Mouse (Mus musculus) kidney, postnatal 0 days (tissue): ENCODE data around the gene Zfpm1. TPM values are rescaled to one million over a fixed set of nuclear protein-coding genes. Genes with fewer than 3 reads are reported as not detected.

Source experiments
- ATAC-seq: fragments of 200-750 bp; cut with Nextera tagmentation; replicated peaks from 2 replicates; pipeline ENCODE4 v1.8.0; 2017; ENCODE audit warnings: low read depth, moderate number of reproducible peaks, moderate TSS enrichment, moderate library complexity; ENCODE audit not compliant: low FRiP score
- DNase-seq: peaks from one replicate; pipeline ENCODE4 v3.0.0-alpha.2; 2016; ENCODE audit warnings: low spot score
- H3K27ac ChIP-seq: fragments of 300-500 bp; sonication (generic); 2 replicates; pipeline ENCODE4 v1.5.1; 2014; ENCODE audit warnings: mild to moderate bottlenecking
- H3K27me3 ChIP-seq: fragments of 300-500 bp; sonication (generic); 2 replicates; pipeline ENCODE4 v1.6.1; 2014; ENCODE audit warnings: low read length, mixed read lengths; ENCODE audit not compliant: insufficient read depth
- H3K36me3 ChIP-seq: fragments of 300-500 bp; sonication (generic); 2 replicates; pipeline ENCODE4 v1.6.1; 2014; ENCODE audit warnings: low read length, mixed read lengths; ENCODE audit not compliant: insufficient read depth
- H3K4me1 ChIP-seq: fragments of 300-500 bp; sonication (generic); replicated peaks from 2 replicates; pipeline ENCODE4 v1.6.1; 2014; ENCODE audit warnings: antibody characterized with exemption, low read length, mixed read lengths; ENCODE audit not compliant: insufficient read depth
- H3K4me2 ChIP-seq: fragments of 300-500 bp; sonication (generic); 2 replicates; pipeline ENCODE4 v1.6.1; 2014; ENCODE audit warnings: mild to moderate bottlenecking, low read length, moderate library complexity, mixed read lengths
- H3K4me3 ChIP-seq: fragments of 300-500 bp; sonication (generic); replicated peaks from 2 replicates; pipeline ENCODE4 v1.5.1; 2014; ENCODE audit warnings: low read depth, low read length
- H3K9ac ChIP-seq: fragments of 300-500 bp; sonication (generic); 2 replicates; pipeline ENCODE4 v1.6.1; 2014; ENCODE audit warnings: low read depth, low read length
- H3K9me3 ChIP-seq: fragments of 300-500 bp; sonication (generic); replicated peaks from 2 replicates; pipeline ENCODE4 v1.6.1; 2016; ENCODE audit warnings: low read length, inconsistent platforms, mixed read lengths
- CTCF ChIP-seq: IDR thresholded peaks from 2 replicates; pipeline ENCODE4 v1.5.1; 2016; ENCODE audit warnings: antibody characterized with exemption, low read depth, mild to moderate bottlenecking, moderate library complexity
- WGBS: fragments of 180-500 bp; shearing (Covaris S2); extraction: QIAGEN DNeasy Blood & Tissue Kit; methylation state at CpG from one replicate; pipeline ENCODE4 v1.1.7; 2014; 5-methylcytosine and 5-hydroxymethylcytosine counted together
- polyA plus RNA-seq: library from polyadenylated mRNA; unstranded; fragments of >200 nt; fragmentation: Nextera tagmentation; extraction: Ambion mirVana; gene quantifications from 2 replicates; pipeline ENCODE4 v1.2.1, GENCODE M21; 2015

The Zfpm1 gene
- polyA plus RNA-seq, result 1.4 and 2.3 TPM in 2 replicates

DNA sequence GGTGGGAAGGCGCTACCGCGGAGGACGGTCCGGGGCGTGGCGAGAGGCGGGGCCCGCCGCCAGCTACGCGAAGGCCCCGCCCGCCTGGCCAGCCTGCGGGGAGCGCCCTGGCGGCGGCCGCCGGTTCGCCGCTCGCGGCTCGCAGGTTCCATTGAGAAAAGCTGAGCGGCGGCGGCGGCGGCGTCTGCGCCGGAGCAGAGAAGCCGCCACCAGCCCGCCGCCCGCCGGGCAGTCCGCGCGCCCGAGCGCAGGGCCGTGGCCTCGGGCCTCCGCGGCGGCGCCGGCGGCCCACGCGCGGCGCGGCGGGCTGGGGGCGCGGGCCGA, at the start of gene Zfpm1:
Zfpm1 (plus strand) TSS at position 107 of the 324 bp plus-strand sequence.
- DNase-seq, result no peak
- WGBS, result 0% methylated on average over 25 of the region's 60 CpGs
- H3K27ac ChIP-seq, result peak within 1 kb of the TSS; percentile 78

GRCm38 (mm10) chr8:122234055-122234454, 47.9 kb upstream of the Zfpm1 start:
- Histone ChIP-seq H3K4me2 (no peak overlapping the region), H3K4me3 (no peak overlapping the region), H3K27ac (no peak overlapping the region), H3K4me1 (peaks cover 12% of the 10 kb centered on the region; the same call in 1 of the 2 replicates), H3K27me3 (peaks cover 13% of the 10 kb centered on the region), H3K36me3 (no peaks in the 10 kb centered on the region), H3K9me3 (no peaks in the 10 kb centered on the region), H3K9ac (no peak overlapping the region)
- ATAC-seq (peak; percentile 51), DNase-seq (peak; percentile 57)
- peak; percentile 55 for TF ChIP-seq CTCF
- WGBS, result 28% methylated on average over 11 of the region's 11 CpGs

More for the DNA sequence above, at the start of gene Zfpm1:
- Histone ChIP-seq H3K4me2 (peak within 1 kb of the TSS; percentile 98), H3K9me3 (no peaks in the 10 kb centered on the region), H3K27me3 (no peaks in the 10 kb centered on the region), H3K36me3 (no peaks in the 10 kb centered on the region), H3K4me1 (peaks cover 15% of the 10 kb centered on the region), H3K4me3 (peak within 1 kb of the TSS; percentile 84), H3K9ac (peak within 1 kb of the TSS; percentile 75)
- no peak for ATAC-seq
- TF ChIP-seq CTCF, result no peak

DNA sequence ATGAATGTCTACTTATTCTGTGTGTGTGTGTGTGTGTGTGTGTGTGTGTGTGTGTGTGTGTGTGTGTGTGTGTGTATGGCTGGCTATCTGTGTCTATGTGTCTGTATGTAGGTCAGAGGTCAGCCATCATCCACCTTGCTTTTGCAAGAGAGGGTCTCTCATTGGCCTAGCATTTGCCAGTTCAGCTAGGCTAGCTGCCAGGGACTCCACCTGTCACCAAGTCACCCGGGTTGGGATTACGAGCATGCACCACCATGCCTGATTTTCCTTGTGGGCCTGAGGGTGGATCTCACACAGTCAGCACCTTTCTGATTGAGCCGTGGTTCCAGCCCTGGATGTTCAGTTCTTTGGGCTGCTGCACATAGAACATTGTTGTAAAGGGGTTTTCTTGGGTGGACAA, 45.4 kb upstream of the Zfpm1 start:
- H3K4me2 ChIP-seq, result no peak overlapping the region
- DNase-seq, result no peak
- H3K36me3 ChIP-seq, result no peaks in the 10 kb centered on the region
- ATAC-seq, result no peak
- no peaks in the 10 kb centered on the region for H3K4me1 ChIP-seq
- no peak overlapping the region for H3K9ac ChIP-seq
- WGBS, result 84% methylated on average over 3 of the region's 3 CpGs
- no peak overlapping the region for H3K27ac ChIP-seq
- no peak for TF ChIP-seq CTCF
- H3K27me3 ChIP-seq, result no peaks in the 10 kb centered on the region
- H3K4me3 ChIP-seq, result no peak overlapping the region
- H3K9me3 ChIP-seq, result no peaks in the 10 kb centered on the region

- WGBS, result 69% methylated on average over 11 of the region's 11 CpGs
- ATAC-seq, result no peak
- no peaks in the 10 kb centered on the region for H3K4me1 ChIP-seq
- H3K36me3 ChIP-seq, result no peaks in the 10 kb centered on the region
- no peak overlapping the region for H3K4me3 ChIP-seq
- H3K9me3 ChIP-seq, result no peaks in the 10 kb centered on the region
- H3K9ac ChIP-seq, result no peak overlapping the region
- TF ChIP-seq CTCF, result no peak
- no peak overlapping the region for H3K4me2 ChIP-seq
- DNase-seq, result no peak
- no peaks in the 10 kb centered on the region for H3K27me3 ChIP-seq
- no peak overlapping the region for H3K27ac ChIP-seq
Observed at GRCm38 (mm10) chr8:122238225-122238624, 43.7 kb upstream of the Zfpm1 start.

- H3K9ac ChIP-seq, result no peak overlapping the region
- no peak for TF ChIP-seq CTCF
- H3K36me3 ChIP-seq, result no peaks in the 10 kb centered on the region
- H3K4me3 ChIP-seq, result no peak overlapping the region
- H3K27ac ChIP-seq, result no peak overlapping the region
- no peaks in the 10 kb centered on the region for H3K27me3 ChIP-seq
- ATAC-seq (no peak), DNase-seq (no peak)
- 67% methylated on average over 8 of the region's 8 CpGs for WGBS
- H3K4me2 ChIP-seq, result no peak overlapping the region
- H3K9me3 ChIP-seq, result no peaks in the 10 kb centered on the region
- H3K4me1 ChIP-seq, result no peaks in the 10 kb centered on the region
Observed at GRCm38 (mm10) chr8:122238731-122239130, 43.2 kb upstream of the Zfpm1 start.

- no peaks in the 10 kb centered on the region for H3K27me3 ChIP-seq
- H3K27ac ChIP-seq, result no peak overlapping the region
- H3K4me3 ChIP-seq, result no peak overlapping the region
- DNase-seq (no peak), ATAC-seq (no peak)
- no peaks in the 10 kb centered on the region for H3K36me3 ChIP-seq
- no peak for TF ChIP-seq CTCF
- H3K9me3 ChIP-seq, result no peaks in the 10 kb centered on the region
- WGBS, result 82% methylated on average over 16 of the region's 16 CpGs
- H3K9ac ChIP-seq, result no peak overlapping the region
- no peak overlapping the region for H3K4me2 ChIP-seq
- H3K4me1 ChIP-seq, result no peaks in the 10 kb centered on the region
Observed at GRCm38 (mm10) chr8:122240241-122241026, 41.5 kb upstream of the Zfpm1 start.

- H3K27ac ChIP-seq, result no peak overlapping the region
- ATAC-seq (no peak), DNase-seq (no peak)
- no peak overlapping the region for H3K4me2 ChIP-seq
- 71% methylated on average over 4 of the region's 4 CpGs for WGBS
- 0 out of 2 replicates have a peak, but pooled peaks cover 6% of the 10 kb centered on the region for H3K4me1 ChIP-seq
- TF ChIP-seq CTCF, result no peak
- no peaks in the 10 kb centered on the region for H3K9me3 ChIP-seq
- H3K4me3 ChIP-seq, result no peak overlapping the region
- H3K36me3 ChIP-seq, result no peaks in the 10 kb centered on the region
- H3K9ac ChIP-seq, result no peak overlapping the region
- no peaks in the 10 kb centered on the region for H3K27me3 ChIP-seq
Observed at GRCm38 (mm10) chr8:122243310-122243709, 38.6 kb upstream of the Zfpm1 start.
